Mouse (Mus musculus) ES-E14 (cell line): ENCODE measurements around the gene Irak2. TPM values are rescaled to one million over a fixed set of nuclear protein-coding genes. Genes with fewer than 3 reads are reported as not detected.

Experiments used
- DNase-seq: peaks from one replicate; pipeline ENCODE4 v3.0.0-alpha.2; 2013; ENCODE audit warnings: low read depth, low spot score
- H3K27ac ChIP-seq: 2 replicates; pipeline ENCODE4 v1.5.1; 2012; ENCODE audit warnings: low read depth, mild to moderate bottlenecking, low read length, moderate library complexity, mixed read lengths; ENCODE audit not compliant: poor library complexity, insufficient read depth, severe bottlenecking
- H3K36me3 ChIP-seq: 2 replicates; pipeline ENCODE4 v1.6.1; 2012; ENCODE audit warnings: mild to moderate bottlenecking, low read length, moderate library complexity, mixed read lengths; ENCODE audit not compliant: control insufficient read depth, poor library complexity, insufficient read depth, severe bottlenecking
- H3K4me1 ChIP-seq, 2 experiments: fragments of 150-350 bp in 1 of 2; sonication (generic) in 1 of 2; 2 replicates each; pipeline ENCODE4 v1.6.1; 2012; ENCODE audit warnings: low read length in 2 of 2, mild to moderate bottlenecking in 1 of 2, mixed read lengths in 1 of 2; ENCODE audit not compliant: control insufficient read depth in 2 of 2, insufficient read depth in 2 of 2, poor library complexity in 1 of 2
- H3K4me3 ChIP-seq, 2 experiments: fragments of 150-350 bp in 1 of 2; sonication (generic) in 1 of 2; 2 replicates each; pipeline ENCODE4 v1.5.1; 2012; ENCODE audit warnings: low read length in 2 of 2, low read depth in 1 of 2, mild to moderate bottlenecking in 1 of 2, mixed read lengths in 1 of 2; ENCODE audit not compliant: insufficient read depth in 1 of 2, poor library complexity in 1 of 2, severe bottlenecking in 1 of 2
- H3K9ac ChIP-seq: 2 replicates; pipeline ENCODE4 v1.6.1; 2012; ENCODE audit warnings: low read depth, mild to moderate bottlenecking, low read length, mixed read lengths; ENCODE audit not compliant: poor library complexity, insufficient read depth, severe bottlenecking
- H3K9me3 ChIP-seq: fragments of 150-350 bp; sonication (generic); 2 replicates; pipeline ENCODE4 v1.6.1; 2012; ENCODE audit warnings: low read depth, mild to moderate bottlenecking, low read length; ENCODE audit not compliant: control insufficient read depth, insufficient read depth
- CHD2 ChIP-seq: IDR thresholded peaks from 2 replicates; pipeline ENCODE4 v1.6.1; 2014; ENCODE audit warnings: mild to moderate bottlenecking, low read depth, low read length, inconsistent platforms
- HCFC1 ChIP-seq: IDR thresholded peaks from 2 replicates; pipeline ENCODE4 v1.6.1; 2012; ENCODE audit warnings: low read length, inconsistent platforms, borderline replicate concordance; ENCODE audit not compliant: insufficient read depth
- MAFK ChIP-seq: IDR thresholded peaks from 2 replicates; pipeline ENCODE4 v1.6.1; 2014; ENCODE audit warnings: mild to moderate bottlenecking, low read depth, low read length, inconsistent platforms; ENCODE audit not compliant: insufficient read depth
- ZC3H11A ChIP-seq: IDR thresholded peaks from 2 replicates; pipeline ENCODE4 v1.6.1; 2012; ENCODE audit warnings: low read depth, mild to moderate bottlenecking, inconsistent platforms, low read length, borderline replicate concordance
- ZNF384 ChIP-seq: IDR thresholded peaks from 2 replicates; pipeline ENCODE4 v1.6.1; 2012; ENCODE audit warnings: low read depth, low read length, inconsistent platforms
- in situ Hi-C, 2 experiments: fragments of 600-800 bp; cut with MboI; formaldehyde crosslinking; loops; one replicate each; pipeline ENCODE4 v1.15.1; 2025; ENCODE audit warnings: low sequenced_read_pairs in 2 of 2, inconsistent platforms in 1 of 2; ENCODE audit not compliant: unreplicated experiment in 2 of 2
- total RNA-seq: library from RNA; depleted of rRNA; stranded (reverse); fragments of 300-350 nt; gene quantifications from 2 replicates; pipeline ENCODE4 v1.2.3, GENCODE M21; 2012

The Irak2 gene
- total RNA-seq, 1 experiment, result 22.0 TPM

- Histone ChIP-seq H3K9ac (no peak overlapping the region), H3K4me3 (no peak overlapping the region), H3K9me3 (no peaks in the 10 kb centered on the region), H3K27ac (no peak overlapping the region), H3K36me3 (no peaks in the 10 kb centered on the region), H3K4me1 (peaks cover 0 to 21% of the 10 kb centered on the region in 2 experiments; a peak in 3 of 4 replicates)
- no peak for DNase-seq
- in situ Hi-C loops, result no loop called here
- TF ChIP-seq CHD2 (no peak), ZNF384 (no peak)
Measured at GRCm38 (mm10) chr6:113659648-113660491, 21.6 kb downstream of the Irak2 start.

GRCm38 (mm10) chr6:113660492-113661352, 22.5 kb downstream of the Irak2 start:
- Histone ChIP-seq H3K9me3 (no peaks in the 10 kb centered on the region), H3K36me3 (no peaks in the 10 kb centered on the region), H3K4me1 (peaks cover 0 to 17% of the 10 kb centered on the region in 2 experiments; a peak in 3 of 4 replicates), H3K4me3 (no peak overlapping the region), H3K27ac (no peak overlapping the region), H3K9ac (peak overlapping the region; percentile 10; the same call in 1 of the 2 replicates)
- TF ChIP-seq HCFC1 (no peak), CHD2 (no peak), MAFK (no peak), ZC3H11A (no peak), ZNF384 (no peak)
- in situ Hi-C loops, result no loop called here
- no peak for DNase-seq

GRCm38 (mm10) chr6:113661353-113662241, 23.3 kb downstream of the Irak2 start:
- Histone ChIP-seq H3K27ac (no peak overlapping the region), H3K36me3 (no peaks in the 10 kb centered on the region)
- no peak for DNase-seq

GRCm38 (mm10) chr6:113662964-113663700, 24.9 kb downstream of the Irak2 start:
- no peaks in the 10 kb centered on the region for H3K9me3 ChIP-seq
- H3K4me3 ChIP-seq, result no peak overlapping the region
- TF ChIP-seq MAFK (no peak), ZC3H11A (no peak), HCFC1 (no peak), ZNF384 (no peak), CHD2 (no peak)
- DNase-seq, result no peak
- in situ Hi-C loops, result no loop called here
- no peaks in the 10 kb centered on the region for H3K36me3 ChIP-seq
- no peak overlapping the region for H3K9ac ChIP-seq
- H3K4me1 ChIP-seq, result peaks cover 4 to 21% of the 10 kb centered on the region in 2 experiments; a peak in 3 of 4 replicates
- H3K27ac ChIP-seq, result no peak overlapping the region

More at GRCm38 (mm10) chr6:113661353-113662241, 23.3 kb downstream of the Irak2 start:
- Histone ChIP-seq H3K4me3 (no peak overlapping the region), H3K4me1 (peaks cover 0 to 17% of the 10 kb centered on the region in 2 experiments; a peak in 3 of 4 replicates), H3K9ac (no peak overlapping the region), H3K9me3 (no peaks in the 10 kb centered on the region)
- in situ Hi-C loops, result no loop called here
- no peak for TF ChIP-seq MAFK
- no peak for TF ChIP-seq ZC3H11A
- no peak for TF ChIP-seq CHD2
- no peak for TF ChIP-seq ZNF384
- no peak for TF ChIP-seq HCFC1
